ENCODE assay signal across 16 mouse cellular contexts in genomic region chr6:97821811-97822210, GRCm38 (mm10).
"Had no signal": no experiment of that assay in that cellular context is flagged by ENCODE, and none has a peak within 500 bp of the region (broad histone marks: within the 10 kb centered on the region; RNA-seq: fewer than 3 reads in every experiment).

No protein-coding gene starts in this region.

- H3K4me2 ChIP-seq: intestine, embryonic 15.5 days; lung, embryonic 14.5 days; midbrain, embryonic 13.5 days; stomach, embryonic 15.5 days had no signal

- H3K27me3 ChIP-seq: intestine, embryonic 15.5 days; midbrain, embryonic 13.5 days; stomach, embryonic 15.5 days had no signal

- DNase-seq: kidney, adult 11 months; kidney, adult 9 months; kidney, postnatal 14 days; layer of hippocampus, adult 9-11 months; liver, postnatal 0 days; lung, embryonic 14.5 days; right cerebral cortex, postnatal 25 days; spleen, adult 18-20 months; thymus, postnatal 25 days had no signal

- H3K4me1 ChIP-seq: intestine, embryonic 15.5 days; midbrain, embryonic 13.5 days; stomach, embryonic 15.5 days had no signal

- H3K36me3 ChIP-seq: intestine, embryonic 15.5 days; midbrain, embryonic 13.5 days; stomach, embryonic 15.5 days had no signal

- H3K9me3 ChIP-seq: intestine, embryonic 15.5 days; midbrain, embryonic 13.5 days; stomach, embryonic 15.5 days had no signal

- H3K27ac ChIP-seq: intestine, embryonic 15.5 days; layer of hippocampus, adult 2 months; left cerebral cortex, adult 2 months; liver, embryonic 14.5 days; midbrain, embryonic 13.5 days; stomach, embryonic 15.5 days had no signal

- H3K4me3 ChIP-seq: intestine, embryonic 15.5 days; layer of hippocampus, adult 2 months; left cerebral cortex, adult 2 months; midbrain, embryonic 13.5 days; stomach, embryonic 15.5 days had no signal

- ATAC-seq: intestine, embryonic 15.5 days; liver, postnatal 0 days; lung, postnatal 0 days; midbrain, embryonic 13.5 days had no signal

- H3K9ac ChIP-seq: intestine, embryonic 15.5 days; liver, embryonic 14.5 days; liver, postnatal 0 days; lung, embryonic 14.5 days; midbrain, embryonic 13.5 days; stomach, embryonic 15.5 days had no signal
